ENCODE assay signal across 17 mouse cellular contexts in genomic region chr12:100287565-100287964, GRCm38 (mm10).
"Had no signal": no experiment of that assay in that cellular context is flagged by ENCODE, and none has a peak within 500 bp of the region (broad histone marks: within the 10 kb centered on the region; RNA-seq: fewer than 3 reads in every experiment).

No protein-coding gene starts in this region.

- DNase-seq: left cerebral cortex, postnatal 4 days; liver, postnatal 0 days; retina, postnatal 1 day; right cerebral cortex, postnatal 25 days; thymus, adult 2 months; thymus, postnatal 14 days; thymus, postnatal 4 days had no signal

- H3K4me3 ChIP-seq: kidney, embryonic 15.5 days; limb, embryonic 12.5 days; limb, embryonic 15.5 days; lung, embryonic 15.5 days; megakaryocyte, embryonic 14.5 days; midbrain, embryonic 10.5 days; midbrain, embryonic 13.5 days; myocyte; neural tube, embryonic 13.5 days had no signal

- H3K27me3 ChIP-seq: kidney, embryonic 15.5 days; limb, embryonic 12.5 days; limb, embryonic 15.5 days; lung, embryonic 15.5 days; midbrain, embryonic 13.5 days; neural tube, embryonic 13.5 days had no signal

- H3K36me3 ChIP-seq: kidney, embryonic 15.5 days; limb, embryonic 12.5 days; limb, embryonic 15.5 days; lung, embryonic 15.5 days; midbrain, embryonic 10.5 days; midbrain, embryonic 13.5 days; neural tube, embryonic 13.5 days had no signal

- H3K9ac ChIP-seq: kidney, embryonic 15.5 days; limb, embryonic 12.5 days; limb, embryonic 15.5 days; liver, embryonic 14.5 days; liver, postnatal 0 days; lung, embryonic 15.5 days; midbrain, embryonic 13.5 days; neural tube, embryonic 13.5 days had no signal

- H3K27ac ChIP-seq: kidney, embryonic 15.5 days; limb, embryonic 12.5 days; limb, embryonic 15.5 days; liver, embryonic 14.5 days; lung, embryonic 15.5 days; midbrain, embryonic 10.5 days; midbrain, embryonic 13.5 days; neural tube, embryonic 13.5 days had no signal
